Mouse (Mus musculus) stomach, postnatal 0 days (tissue): ENCODE measurements around the gene Mllt3.

Experiments used
- CTCF ChIP-seq: IDR thresholded peaks from 2 replicates; pipeline ENCODE4 v1.5.1; 2016; ENCODE audit warnings: antibody characterized with exemption, low read depth, mild to moderate bottlenecking, moderate library complexity
- EP300 ChIP-seq: optimal IDR thresholded peaks from 2 replicates; pipeline ENCODE3; 2016; ENCODE audit warnings: antibody characterized with exemption

DNA sequence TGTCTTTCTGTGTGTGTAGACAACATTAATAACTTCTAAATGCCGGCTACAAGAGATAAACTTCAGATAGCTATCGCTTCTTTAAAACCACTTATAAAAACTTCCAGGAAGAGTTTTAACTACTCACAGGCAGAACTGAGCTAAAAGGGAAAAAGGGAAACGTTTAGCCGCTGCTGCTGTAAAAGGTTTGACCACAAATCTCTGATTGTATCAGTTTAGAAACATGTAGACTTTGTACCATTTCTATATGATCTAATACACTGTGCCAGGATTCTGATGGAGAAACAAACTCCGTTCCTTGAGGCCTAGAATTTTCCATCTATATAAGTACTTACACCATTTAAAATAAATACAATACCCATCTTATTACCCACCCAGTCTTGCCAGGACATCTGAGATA lies 17.4 kb downstream of the Mllt3 start:
- TF ChIP-seq EP300: no peak
- no peak for TF ChIP-seq CTCF
